In the genomic region with DNA sequence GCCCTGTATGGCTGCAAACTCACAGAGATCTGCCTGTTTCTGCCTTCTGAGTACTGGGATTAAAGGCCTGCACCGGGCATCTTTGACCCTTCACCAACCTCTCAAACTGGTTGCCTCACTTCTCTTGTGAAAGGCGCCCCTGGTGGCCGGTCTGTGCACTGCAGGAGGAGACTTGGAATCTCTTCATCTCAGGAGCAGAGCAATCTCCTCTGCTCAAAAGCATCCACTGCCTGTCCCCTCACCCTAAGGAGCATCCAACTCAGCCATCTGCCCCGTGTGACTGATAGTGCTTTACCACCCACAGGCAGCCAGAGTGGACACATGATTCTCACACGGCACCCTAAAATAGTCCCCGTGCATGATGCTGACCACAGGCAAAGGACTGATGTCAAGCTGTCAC, we compare ENCODE assay signal across 8 mouse cellular contexts.
DNase-seq lines count a peak whose midpoint lies in the region; ATAC-seq and TF ChIP-seq lines count a peak whose summit lies in the region.

No protein-coding gene starts in this region.

- H3K9ac ChIP-seq in forebrain, embryonic 15.5 days (replicated peaks): no peak overlapping the region
- no peak overlapping the region for H3K9ac ChIP-seq in hindbrain, postnatal 0 days (replicated peaks; ENCODE audit: low read length)
- H3K9ac ChIP-seq in liver, postnatal 0 days (replicated peaks): no peak overlapping the region

- peaks cover 71% of the 10 kb centered on the region for H3K4me1 ChIP-seq in forebrain, embryonic 15.5 days
- H3K4me1 ChIP-seq in hindbrain, postnatal 0 days (ENCODE audit: insufficient read depth, low read length): peaks cover 22% of the 10 kb centered on the region
- peaks cover 13% of the 10 kb centered on the region for H3K4me1 ChIP-seq in liver, postnatal 0 days (ENCODE audit: insufficient read depth)

- H3K27ac ChIP-seq in forebrain, embryonic 15.5 days (replicated peaks): peak overlapping the region; percentile 76; the same call in 1 of the 2 replicates
- H3K27ac ChIP-seq in hindbrain, postnatal 0 days: peak overlapping the region; percentile 84
- no peak overlapping the region for H3K27ac ChIP-seq in liver, postnatal 0 days (ENCODE audit: low read depth)

- TF ChIP-seq CTCF in brain, embryonic 14.5 days (IDR thresholded peaks at IDR 0.05; ENCODE audit: borderline replicate concordance, extremely low read depth, insufficient read depth, insufficient read length): peak; percentile 67
- TF ChIP-seq CTCF in hindbrain, postnatal 0 days (IDR thresholded peaks at IDR 0.05; ENCODE audit: low read depth): peak; percentile 74
- peak; percentile 89 for TF ChIP-seq CTCF in liver, postnatal 0 days (IDR thresholded peaks at IDR 0.05; ENCODE audit: low read depth)

- no peak for TF ChIP-seq POLR2A in brain, embryonic 14.5 days (IDR thresholded peaks at IDR 0.05; ENCODE audit: borderline replicate concordance, extremely low read depth, insufficient read depth, insufficient read length, poor library complexity, severe bottlenecking)

- no peaks in the 10 kb centered on the region for H3K27me3 ChIP-seq in forebrain, embryonic 15.5 days
- no peaks in the 10 kb centered on the region for H3K27me3 ChIP-seq in hindbrain, postnatal 0 days (ENCODE audit: insufficient read depth, low read length)
- no peaks in the 10 kb centered on the region for H3K27me3 ChIP-seq in liver, postnatal 0 days (ENCODE audit: insufficient read depth, low read length)

- DNase-seq in adrenal gland, adult (ENCODE audit: inconsistent age in 2 of 2, low spot score in 1 of 2): peak; percentile 34 to 80
- DNase-seq in adrenal gland, adult 8-10 months: no peak
- DNase-seq in 416B (ENCODE audit: low read depth): peak; percentile 29
- DNase-seq in brain, embryonic 14.5 days (ENCODE audit: low read depth): peak; percentile 31
- peak; percentile 47 for DNase-seq in hindbrain, postnatal 0 days (ENCODE audit: low spot score)
- DNase-seq in liver, postnatal 0 days: peak; percentile 77
- DNase-seq in spleen, adult 18-20 months: peak; percentile 45 to 74

- H3K36me3 ChIP-seq in forebrain, embryonic 15.5 days: no peaks in the 10 kb centered on the region
- H3K36me3 ChIP-seq in hindbrain, postnatal 0 days (ENCODE audit: insufficient read depth, low read length): no peaks in the 10 kb centered on the region
- no peaks in the 10 kb centered on the region for H3K36me3 ChIP-seq in liver, postnatal 0 days (replicated peaks; ENCODE audit: insufficient read depth, low read length)

- ATAC-seq in forebrain, embryonic 15.5 days (replicated peaks): no peak
- no peak for ATAC-seq in hindbrain, postnatal 0 days
- no peak for ATAC-seq in liver, postnatal 0 days

- WGBS in forebrain, embryonic 15.5 days: 72% methylated on average over 6 of the region's 6 CpGs
- 46% methylated on average over 6 of the region's 6 CpGs for WGBS in hindbrain, postnatal 0 days
- WGBS in liver, postnatal 0 days (ENCODE audit: insufficient replicate concordance): 44% methylated on average over 6 of the region's 6 CpGs

- H3K4me3 ChIP-seq in forebrain, embryonic 15.5 days: no peak overlapping the region
- no peak overlapping the region for H3K4me3 ChIP-seq in hindbrain, postnatal 0 days (ENCODE audit: low read length)
- no peak overlapping the region for H3K4me3 ChIP-seq in liver, postnatal 0 days (ENCODE audit: low read depth, low read length)

- H3K4me2 ChIP-seq in forebrain, embryonic 15.5 days (replicated peaks): no peak overlapping the region
- H3K4me2 ChIP-seq in hindbrain, postnatal 0 days (ENCODE audit: low read depth, low read length): no peak overlapping the region
- H3K4me2 ChIP-seq in liver, postnatal 0 days (ENCODE audit: low read depth, low read length): no peak overlapping the region

- no peaks in the 10 kb centered on the region for H3K9me3 ChIP-seq in forebrain, embryonic 15.5 days
- H3K9me3 ChIP-seq in hindbrain, postnatal 0 days (ENCODE audit: low read length): no peaks in the 10 kb centered on the region
- H3K9me3 ChIP-seq in liver, postnatal 0 days (ENCODE audit: low read length): no peaks in the 10 kb centered on the region

- TF ChIP-seq EP300 in liver, postnatal 0 days (IDR thresholded peaks at IDR 0.05; ENCODE audit: low read depth): no peak
